Mouse (Mus musculus) natural killer cell, adult 2 months (primary cell): ENCODE measurements around the gene Gm49384.
A peak's percentile ranks its signal among the peaks of the same experiment; 100 is the strongest.

Experiments
- DNase-seq, 2 experiments: peaks; one replicate each; pipeline ENCODE4 v3.0.0; 2022; ENCODE audit warnings: low spot score in 2 of 2

Gm49384 gene

DNA sequence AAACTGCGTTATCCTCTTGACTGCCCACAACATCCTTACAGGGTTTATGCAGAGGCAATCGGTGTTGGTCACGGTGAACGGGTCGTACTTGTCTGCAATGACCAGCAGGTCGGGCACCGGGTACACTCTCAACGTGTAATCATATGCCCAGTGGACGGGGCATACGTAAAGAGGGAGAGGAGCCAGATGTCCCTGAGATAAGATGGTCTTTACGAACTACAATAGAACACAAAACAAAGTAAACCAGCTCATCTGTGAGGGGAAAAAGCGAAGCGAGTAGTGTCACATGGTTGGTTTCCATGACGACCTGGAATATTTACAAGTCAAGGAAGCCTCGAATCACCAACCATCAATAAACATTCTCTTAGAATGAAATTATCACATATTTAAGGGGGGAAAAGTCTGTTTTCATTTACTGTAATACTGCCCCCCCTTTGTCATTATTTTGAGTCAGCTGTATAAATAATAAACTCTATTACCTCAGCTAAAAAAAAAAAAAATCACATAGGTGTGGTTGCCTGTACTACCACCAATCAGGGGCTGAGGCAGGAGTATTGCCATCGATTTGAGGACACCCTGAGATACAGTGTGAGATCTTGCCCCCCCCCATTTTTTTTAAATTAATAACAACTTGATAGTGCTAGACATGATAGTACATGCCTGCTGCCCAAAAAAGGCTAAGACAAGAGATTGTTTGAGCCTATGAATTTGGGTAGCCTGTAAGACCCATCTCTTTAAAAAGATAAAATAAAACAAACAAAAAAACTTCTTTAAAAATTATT is at the start of gene Gm49384:
Gm49384 (minus strand) TSS at position 216 of the 782 bp plus-strand sequence.
- DNase-seq, result no peak

DNA sequence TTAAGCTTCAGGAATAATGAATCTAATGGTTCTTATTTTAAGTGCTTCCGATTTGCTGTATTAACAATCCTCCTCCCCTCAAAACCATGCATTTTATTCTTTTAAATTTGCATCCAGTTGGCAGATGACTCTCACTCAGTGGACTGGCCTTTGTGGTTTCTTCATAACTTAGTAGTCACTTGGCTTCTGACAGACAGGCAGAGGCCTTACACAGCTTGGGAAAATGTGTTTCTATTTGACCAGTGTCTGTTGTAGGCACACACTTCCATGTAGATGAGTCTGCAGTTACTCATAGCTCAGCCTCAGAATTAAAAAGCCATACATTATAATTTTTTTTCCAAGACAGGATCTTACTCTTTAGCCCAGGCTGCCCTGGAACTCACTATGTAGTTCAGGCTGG is 49.7 kb upstream of the Gm49384 start:
- DNase-seq, result no peak

DNA sequence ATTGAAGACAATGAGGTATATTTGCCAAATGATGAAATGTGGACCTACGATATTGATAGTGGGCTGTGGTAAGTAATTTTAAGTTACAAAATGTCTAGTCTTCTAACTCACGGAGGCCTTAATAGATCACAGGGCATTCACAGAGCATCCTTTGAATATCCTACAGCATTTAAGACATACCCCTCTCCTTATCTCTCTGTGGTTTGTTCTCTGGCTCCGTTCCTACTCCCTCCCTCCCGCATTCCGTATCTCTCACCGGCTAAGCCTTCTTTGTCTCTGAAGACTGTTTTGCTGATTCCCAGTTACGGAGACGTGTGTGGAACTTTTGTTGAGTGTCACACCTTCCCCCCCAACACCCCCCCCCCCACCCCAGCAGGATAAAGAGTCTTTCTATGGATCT is 46.7 kb upstream of the Gm49384 start:
- DNase-seq, result no peak

DNA sequence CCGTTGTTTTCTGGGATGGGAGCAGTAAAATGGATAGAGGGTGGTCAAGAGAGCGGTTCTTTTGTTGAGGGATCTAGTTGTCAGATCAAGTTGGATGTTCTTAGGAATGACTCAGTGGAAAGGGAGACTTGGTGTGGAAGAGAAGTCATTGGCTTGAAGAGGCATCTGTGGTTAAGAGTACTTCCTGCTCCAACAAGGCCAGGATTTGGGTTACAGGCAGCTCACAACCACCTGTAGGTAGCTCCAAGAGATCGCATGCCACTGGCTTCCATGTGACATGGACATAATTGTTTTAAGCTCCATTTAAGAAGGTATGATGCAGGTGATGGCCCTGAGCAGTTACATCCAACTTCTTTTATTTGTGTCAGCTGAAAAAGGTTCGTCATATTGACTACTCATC is 45.7 kb upstream of the Gm49384 start:
- DNase-seq, result no peak

DNA sequence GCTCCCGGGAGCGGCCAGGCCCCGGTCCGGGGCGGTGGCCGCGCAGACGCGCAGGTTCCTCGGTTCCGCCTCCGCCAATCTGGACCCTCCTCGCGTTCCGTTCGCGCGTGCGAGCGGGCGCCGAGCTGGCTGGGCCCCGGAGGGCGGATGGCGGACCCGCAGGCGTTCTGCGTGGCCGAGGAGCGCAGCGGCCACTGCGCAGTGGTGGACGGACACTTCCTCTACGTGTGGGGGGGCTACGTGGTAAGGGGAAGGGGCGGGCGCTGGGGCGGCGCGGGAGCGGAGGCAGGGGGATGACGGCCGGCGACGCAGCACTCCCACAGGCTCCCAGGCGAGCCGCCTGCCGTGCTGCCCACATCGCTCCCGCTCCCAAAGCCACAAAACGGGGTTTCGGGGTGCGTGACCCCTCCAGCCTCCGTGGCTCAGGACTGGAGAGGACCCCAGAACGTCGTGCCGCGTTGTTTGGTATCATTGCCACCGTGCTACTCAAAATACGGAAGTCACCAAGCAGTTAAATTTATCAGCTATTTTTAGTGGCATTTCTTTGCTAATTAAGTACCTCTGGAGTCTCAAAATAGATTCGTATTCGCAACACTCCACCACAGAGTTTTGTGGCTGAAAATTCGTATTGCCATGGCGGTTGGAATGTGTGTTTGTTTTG is 37.8 kb upstream of the Gm49384 start:
- DNase-seq, result peak; percentile 26 to 31

DNA sequence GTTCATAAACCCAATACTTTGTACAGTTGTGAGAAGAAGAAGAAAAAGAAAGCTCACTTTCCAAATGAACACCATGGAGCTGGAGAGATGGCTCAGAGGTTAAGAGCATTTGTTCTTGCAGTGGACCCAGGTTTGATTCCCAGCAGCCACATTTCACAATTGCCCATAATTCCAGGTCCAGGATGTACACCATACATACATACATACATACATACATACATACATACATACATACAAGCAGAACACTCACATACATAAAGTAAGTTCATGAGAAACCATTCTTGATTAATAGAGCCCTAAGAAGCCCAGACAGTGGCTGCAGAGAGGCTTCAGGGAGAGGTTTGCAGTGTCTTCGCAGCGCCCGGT is 37.3 kb upstream of the Gm49384 start:
- no peak for DNase-seq

DNA sequence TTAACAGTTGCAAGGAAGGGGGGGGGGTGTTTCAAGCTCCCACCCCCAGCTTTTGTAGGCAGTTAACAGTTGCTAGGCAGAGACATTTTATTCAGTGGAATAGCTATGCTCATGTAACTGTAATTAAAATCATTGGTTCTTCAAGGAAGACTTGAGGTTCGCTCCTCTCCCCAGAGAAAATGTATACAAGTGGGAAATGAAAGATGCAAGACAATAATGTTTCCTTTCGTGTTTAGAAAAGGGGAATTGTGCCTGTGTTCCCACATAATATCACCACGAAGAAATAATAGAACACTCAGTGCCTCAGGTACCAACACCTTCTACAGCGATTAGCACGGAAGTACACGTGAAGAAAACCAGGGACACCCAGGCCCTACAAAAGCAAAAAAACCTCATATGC is 36.8 kb upstream of the Gm49384 start, which contains the start of gene Klhdc1:
Klhdc1 (plus strand) TSS at position 301 of the 400 bp plus-strand sequence.
- DNase-seq, result no peak

DNA sequence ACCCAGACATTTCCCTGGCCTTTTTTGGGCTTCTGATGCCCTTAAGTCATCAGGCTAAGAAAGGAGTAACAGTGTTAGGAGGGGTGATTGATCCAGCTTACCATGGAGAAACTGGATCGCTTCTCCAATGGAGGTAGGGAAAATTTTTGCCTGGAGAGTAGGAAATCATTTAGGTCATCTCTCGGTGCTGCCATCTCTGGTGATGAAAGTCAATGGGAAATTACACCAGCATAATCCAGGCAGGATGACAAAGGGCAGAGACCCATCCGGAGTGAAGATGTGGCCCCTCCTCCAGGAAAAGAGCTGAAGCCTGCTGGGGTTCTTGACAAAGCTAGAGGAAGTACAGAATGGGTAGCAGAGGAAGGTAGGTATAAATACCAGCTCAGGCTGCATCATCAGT is 34.2 kb upstream of the Gm49384 start:
- no peak for DNase-seq

DNA sequence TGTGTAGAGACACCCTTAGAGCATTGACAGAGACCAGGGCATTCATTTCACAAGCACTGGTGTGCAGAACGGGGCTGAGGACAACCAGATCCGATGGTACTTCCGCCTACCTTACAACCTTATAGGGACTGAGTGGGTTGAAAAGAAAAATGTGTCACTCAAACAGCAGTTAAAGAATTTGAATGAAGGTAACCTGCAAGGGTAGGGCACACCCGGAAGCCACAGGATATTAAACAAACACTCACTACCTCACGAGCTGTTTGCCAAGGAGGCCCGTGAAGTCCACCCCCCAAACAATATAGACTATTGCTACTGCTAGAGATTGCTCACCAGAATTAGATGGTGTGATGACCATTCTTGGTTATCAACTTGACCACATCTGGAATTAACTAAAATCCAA is 31.7 kb upstream of the Gm49384 start:
- no peak for DNase-seq

DNA sequence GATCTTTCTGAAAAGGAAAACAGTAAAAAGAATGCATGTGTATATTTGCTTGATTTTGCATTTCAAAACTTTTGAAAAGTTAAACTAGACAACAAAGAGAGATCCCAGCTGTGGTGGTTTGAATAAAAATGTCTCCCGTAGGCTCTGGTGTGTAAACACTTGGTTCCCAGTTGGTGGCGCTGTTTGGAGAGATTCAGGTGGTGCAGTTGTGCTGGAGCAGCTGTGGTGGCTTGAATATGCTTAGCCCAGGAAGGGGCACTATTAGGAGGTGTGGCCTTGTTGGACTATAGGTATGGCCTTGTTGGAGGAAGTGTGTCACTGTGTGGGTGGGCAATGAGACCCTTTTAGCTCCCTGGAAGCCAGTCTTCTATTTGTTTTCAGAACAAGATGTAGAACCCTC is 25.2 kb upstream of the Gm49384 start:
- peak; percentile 64 to 72 for DNase-seq

DNA sequence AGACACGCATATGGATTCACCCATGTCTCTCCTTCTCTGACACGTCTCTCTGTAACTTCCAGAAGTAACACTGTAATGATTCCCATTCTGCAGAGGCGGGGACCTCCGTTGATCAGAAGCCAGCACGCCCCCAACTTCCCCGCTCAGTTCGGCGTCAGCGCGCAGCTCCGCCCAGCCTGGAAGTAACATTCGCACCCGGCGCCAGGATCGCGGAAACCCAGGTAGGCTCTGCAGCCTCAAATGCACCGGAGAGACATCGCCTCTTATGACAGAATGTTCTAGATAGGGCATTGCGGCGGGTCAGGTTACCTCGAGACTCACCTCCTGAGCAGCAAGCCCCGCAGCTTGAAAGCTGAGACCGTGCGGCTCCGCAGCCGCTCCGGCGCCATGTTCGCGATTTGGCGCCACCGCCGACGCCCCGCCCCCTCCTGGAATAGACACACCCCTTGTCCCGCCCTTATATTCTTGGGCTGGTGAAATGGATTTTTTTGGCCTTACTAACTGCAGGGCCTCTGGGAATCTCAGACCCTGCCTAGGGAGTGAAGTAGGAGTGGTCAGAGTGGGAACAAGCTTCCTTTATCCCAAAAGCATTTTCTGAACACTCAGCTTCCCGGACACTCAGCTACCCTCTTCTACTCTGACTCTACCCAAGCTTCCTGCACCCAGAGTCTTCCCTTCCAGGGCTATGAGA is 23.9 kb upstream of the Gm49384 start, which contains the start of gene Pole2:
Pole2 (minus strand) TSS at position 420 of the 691 bp plus-strand sequence.
- DNase-seq, result peak; percentile 76 to 80

DNA sequence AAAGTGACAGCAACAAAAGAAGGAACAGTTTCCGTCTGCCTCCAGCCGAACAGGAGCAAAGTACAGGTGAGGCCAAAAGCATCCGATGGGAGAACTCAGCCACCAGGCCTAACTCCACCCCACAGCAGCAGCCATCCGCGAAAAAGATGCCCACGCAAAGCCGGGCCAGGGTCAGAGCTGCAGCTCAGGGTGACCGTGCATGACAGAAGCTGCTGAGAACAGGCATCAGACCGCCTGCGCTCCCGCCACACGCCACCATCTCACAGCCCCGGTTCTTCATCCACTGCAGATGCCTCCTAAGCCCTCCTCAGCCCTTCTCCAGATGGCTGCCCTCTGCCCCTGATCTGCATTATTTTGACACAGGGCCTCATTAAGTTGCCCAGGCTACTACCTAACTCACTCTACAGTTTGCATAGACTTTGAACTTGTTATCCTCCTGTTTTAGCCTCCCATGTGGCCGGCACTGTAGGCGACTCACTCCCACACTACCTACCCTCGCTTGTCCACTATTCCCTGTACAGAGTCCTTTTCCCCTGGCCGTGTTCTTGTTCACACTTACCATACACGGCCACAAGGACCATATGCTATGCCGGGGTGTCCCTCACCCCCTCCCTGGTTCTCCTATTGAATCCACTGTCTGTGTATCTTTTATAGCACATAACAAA is 16.7 kb upstream of the Gm49384 start:
- DNase-seq, result no peak

DNA sequence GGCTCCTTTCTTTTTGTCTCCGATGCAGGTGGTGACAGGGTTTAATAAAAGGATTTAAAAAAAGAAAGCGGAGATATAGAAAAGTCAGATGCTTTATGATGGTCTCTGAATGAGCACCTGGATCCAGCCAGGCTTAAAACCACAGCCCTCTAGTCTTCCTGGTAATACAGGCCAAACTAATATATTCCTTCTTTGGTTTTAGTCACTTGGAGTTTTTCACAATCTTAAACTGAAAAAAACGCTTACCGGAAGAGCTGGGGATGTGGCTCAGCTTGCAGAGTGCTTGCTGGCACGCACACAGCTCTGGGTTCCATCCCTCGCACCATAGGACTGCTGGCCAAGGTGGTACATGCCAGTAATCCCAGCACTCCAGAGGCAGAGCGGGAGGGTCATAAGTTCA is 12.5 kb upstream of the Gm49384 start:
- no peak for DNase-seq

DNA sequence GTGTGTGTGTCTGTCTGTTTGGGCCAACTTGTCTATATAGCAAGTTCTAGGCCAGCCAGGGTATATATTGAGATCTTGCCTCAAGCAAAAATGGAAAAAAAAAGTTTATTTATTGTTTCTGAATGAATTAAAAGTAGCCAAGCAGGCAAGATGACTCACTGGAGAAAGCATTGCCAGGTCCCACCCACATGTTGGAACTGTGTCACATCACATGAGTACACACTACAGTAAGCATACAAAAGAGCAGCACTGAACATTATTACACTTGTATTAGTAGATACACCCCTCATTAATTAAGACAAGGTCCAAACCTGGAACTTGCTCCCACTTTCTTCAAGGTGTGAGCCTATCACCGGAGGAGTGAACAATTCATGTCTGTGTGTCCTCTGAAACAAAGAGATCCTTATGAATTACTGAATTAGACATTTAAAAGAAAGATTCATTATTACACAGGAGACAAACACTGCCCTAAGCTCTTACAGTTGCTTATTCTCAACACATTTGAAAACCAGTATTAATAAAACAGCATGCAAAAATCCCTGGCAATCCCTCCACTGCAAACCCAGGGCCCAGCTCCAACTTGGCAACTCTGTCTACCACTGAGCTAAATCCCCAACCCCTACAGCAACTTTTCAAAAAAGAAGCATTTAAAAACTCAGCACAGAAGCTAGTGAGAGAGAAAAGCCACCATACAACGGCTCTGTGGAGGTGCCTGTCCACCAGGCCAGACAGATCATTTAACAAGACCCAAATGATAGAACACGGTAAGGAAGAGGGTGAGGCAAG is 11.1 kb upstream of the Gm49384 start:
- DNase-seq, result no peak

DNA sequence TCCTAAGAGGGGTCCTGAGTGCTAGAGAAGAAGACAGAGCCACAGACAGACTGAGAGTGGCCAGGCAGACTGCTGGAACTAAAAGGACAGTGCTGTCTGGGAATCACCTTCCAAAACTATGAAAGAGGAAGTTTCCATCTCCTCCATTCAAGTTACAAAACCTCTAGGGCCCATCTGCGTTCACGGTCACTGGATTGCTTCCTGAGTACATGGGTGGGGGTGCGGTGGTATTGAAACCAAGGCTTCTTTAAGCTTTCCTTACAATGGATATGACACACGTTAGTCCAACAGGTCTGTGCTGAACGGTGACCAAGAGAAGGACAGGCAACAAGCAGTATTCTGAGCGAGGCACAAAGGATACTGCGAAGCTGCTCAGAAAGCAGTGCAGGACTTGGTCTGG is 10.3 kb upstream of the Gm49384 start:
- DNase-seq, result no peak

DNA sequence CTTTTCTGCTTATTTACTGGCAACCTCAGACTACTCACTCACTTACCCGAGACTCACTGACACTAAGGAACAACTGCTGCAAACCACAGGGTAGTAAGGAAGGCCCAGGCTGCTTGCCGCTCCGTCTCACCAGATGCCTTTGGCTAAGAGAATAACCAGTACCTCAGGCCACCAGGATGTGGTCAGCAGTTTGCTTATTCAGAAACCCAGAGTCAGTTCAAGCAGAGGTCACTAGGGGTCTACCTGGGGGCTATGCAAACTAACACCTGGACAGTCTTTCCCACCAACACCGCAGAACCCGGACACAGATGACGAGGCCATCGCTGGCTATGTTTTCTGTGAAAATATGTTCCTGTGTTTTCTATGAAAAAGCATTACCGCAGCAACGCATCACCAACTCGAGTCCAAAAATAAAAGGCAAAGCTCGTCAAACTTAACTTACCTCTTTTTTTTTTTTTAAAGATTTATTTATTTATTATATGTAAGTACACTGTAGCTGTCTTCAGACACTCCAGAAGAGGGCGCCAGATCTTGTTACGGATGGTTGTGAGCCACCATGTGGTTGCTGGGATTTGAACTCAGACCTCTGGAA is 9.2 kb upstream of the Gm49384 start:
- no peak for DNase-seq

DNA sequence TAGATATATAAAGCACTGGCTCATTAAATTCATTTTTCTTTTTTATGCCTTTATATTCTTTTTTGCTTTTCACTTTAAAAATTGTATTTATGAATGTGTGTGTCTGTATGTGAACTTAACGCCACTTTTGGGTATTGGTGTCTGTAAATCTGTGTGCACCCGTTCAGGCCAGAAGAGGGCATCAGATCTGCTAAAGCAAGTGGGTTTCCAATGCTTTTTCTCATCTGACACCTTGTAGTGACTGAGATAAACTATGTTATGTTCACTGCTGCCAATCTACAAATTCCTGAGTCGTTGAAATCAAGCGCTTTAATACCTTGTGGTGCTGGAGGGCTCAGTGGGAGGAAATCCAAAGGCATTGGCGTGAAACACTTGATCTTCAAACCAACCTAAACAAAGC is 7.0 kb upstream of the Gm49384 start:
- no peak for DNase-seq

DNA sequence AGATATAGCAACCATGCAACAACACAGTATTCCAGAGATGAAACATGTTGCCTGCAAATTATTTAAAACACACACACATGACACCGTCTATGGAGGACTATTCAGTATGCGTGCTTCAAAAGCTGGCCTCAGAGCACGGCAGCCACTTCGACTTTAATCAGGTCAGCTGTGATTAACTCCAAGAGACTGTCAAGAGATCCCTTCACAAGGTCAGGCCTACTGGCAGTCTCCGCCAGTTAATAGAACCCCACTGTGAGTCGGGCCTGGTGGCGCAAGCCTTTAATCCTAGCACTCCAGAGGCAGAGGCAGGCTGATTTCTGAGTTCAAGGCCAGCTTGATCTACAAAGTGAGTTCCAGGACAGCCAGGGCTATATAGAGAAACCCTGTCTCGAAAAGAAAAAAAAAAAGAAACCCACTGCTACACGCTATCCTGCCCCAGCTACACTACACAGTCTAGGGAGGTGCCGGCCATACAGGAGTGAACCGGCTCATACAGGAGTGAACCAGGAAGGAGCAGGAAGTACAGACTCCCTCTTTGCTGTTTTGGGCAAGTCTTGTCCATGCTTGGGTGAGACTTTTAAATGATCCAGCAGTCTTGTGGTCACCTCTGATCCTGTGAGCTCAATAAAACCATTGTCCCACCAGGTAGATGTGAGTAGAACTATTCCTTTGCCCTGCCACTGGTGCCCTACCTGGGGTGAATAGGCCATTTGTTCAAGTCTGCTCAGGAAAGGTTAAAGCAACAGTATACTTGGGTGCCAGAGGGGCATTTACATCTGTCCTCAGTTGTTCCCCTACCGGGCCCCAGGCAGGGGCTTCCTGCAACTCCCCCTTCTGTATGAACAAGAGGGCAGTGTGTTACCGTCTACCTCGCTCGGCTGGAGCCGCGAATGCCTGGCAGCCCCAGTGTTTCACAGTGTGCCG is 6.3 kb upstream of the Gm49384 start:
- no peak for DNase-seq

DNA sequence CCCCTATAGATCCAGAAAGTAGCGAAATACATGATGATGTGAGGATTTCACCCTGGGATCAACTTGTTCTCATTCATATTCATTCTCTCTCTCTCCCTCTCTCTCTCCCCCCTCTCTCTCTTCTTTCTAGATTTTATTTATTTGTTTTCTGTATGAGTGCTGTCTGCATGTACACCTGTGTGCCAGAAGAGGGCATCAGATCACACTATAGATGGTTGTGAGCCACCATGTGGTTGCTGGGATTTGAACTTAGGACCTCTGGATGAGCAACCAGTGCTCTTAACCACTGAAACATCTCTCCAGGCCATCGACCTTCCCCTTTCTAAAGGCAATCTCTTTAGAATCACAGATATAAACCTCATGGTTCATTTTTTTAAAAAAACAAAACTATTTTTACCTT is 4.5 kb upstream of the Gm49384 start:
- DNase-seq, result no peak

DNA sequence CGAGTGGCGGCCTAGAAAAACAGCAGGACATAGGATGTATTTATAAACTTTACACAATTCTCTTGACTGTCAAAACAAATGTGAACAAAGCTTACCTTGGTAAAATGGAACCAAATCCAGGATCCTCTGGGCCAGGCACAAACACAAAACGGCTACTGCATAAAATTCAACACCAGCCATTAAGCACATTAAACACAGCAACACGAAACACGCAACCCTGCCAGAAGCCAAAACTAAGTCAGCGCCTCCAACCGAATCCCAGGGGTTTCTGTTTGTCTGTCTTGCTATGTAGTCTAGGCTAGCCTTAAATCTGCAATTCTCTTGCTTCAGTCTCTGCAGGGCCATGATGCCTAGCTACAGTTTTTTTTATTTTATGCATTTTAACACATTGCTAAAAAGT is 3.9 kb upstream of the Gm49384 start:
- no peak for DNase-seq
